Mouse (Mus musculus): ENCODE measurements around the gene Chrna9. TPM values are rescaled to one million over a fixed set of nuclear protein-coding genes. Genes with fewer than 3 reads are reported as not detected.

The Chrna9 gene
- total RNA-seq (2021): not detected

- intact Hi-C loops (cut with DNase I): loop anchor here (5.0 kb wide), 1 partner anchor 167 kb away; no protein-coding TSS in a partner anchor
- no peak for DNase-seq (ENCODE audit: extremely low spot score in 1 of 2, low spot score in 2 of 2)
Measured at GRCm38 (mm10) chr5:65934783-65935182, at the start of gene Chrna9. TSS of gene Chrna9 (plus strand) at chr5:65934921.

- intact Hi-C loops (cut with DNase I): no loop called here
- no peak for DNase-seq (ENCODE audit: extremely low spot score in 1 of 2, low spot score in 2 of 2)
Measured at GRCm38 (mm10) chr5:65885699-65886443, 48.9 kb upstream of the Chrna9 start.

GRCm38 (mm10) chr5:65888102-65888501, 46.6 kb upstream of the Chrna9 start:
- intact Hi-C loops (cut with DNase I): no loop called here
- DNase-seq (ENCODE audit: extremely low spot score in 1 of 2, low spot score in 2 of 2): no peak

- intact Hi-C loops (cut with DNase I): no loop called here
- DNase-seq (ENCODE audit: extremely low spot score in 1 of 2, low spot score in 2 of 2): no peak
Measured at GRCm38 (mm10) chr5:65888998-65889397, 45.7 kb upstream of the Chrna9 start.

- no peak for DNase-seq (ENCODE audit: extremely low spot score in 1 of 2, low spot score in 2 of 2)
- intact Hi-C loops (cut with DNase I): no loop called here
Measured at GRCm38 (mm10) chr5:65891251-65891826, 43.4 kb upstream of the Chrna9 start.

- intact Hi-C loops (cut with DNase I): no loop called here
- no peak for DNase-seq (ENCODE audit: extremely low spot score in 1 of 2, low spot score in 2 of 2)
Measured at GRCm38 (mm10) chr5:65895121-65895692, 39.5 kb upstream of the Chrna9 start.

GRCm38 (mm10) chr5:65895764-65896163, 39.0 kb upstream of the Chrna9 start:
- intact Hi-C loops (cut with DNase I): no loop called here

GRCm38 (mm10) chr5:65897731-65898130, 37.0 kb upstream of the Chrna9 start:
- no peak for DNase-seq (ENCODE audit: extremely low spot score in 1 of 2, low spot score in 2 of 2)

More at GRCm38 (mm10) chr5:65895764-65896163, 39.0 kb upstream of the Chrna9 start:
- no peak for DNase-seq (ENCODE audit: extremely low spot score in 1 of 2, low spot score in 2 of 2)

GRCm38 (mm10) chr5:65898683-65899082, 36.0 kb upstream of the Chrna9 start:
- intact Hi-C loops (cut with DNase I): no loop called here
- no peak for DNase-seq (ENCODE audit: extremely low spot score in 1 of 2, low spot score in 2 of 2)

More at GRCm38 (mm10) chr5:65897731-65898130, 37.0 kb upstream of the Chrna9 start:
- intact Hi-C loops (cut with DNase I): no loop called here

- intact Hi-C loops (cut with DNase I): no loop called here
- no peak for DNase-seq (ENCODE audit: extremely low spot score in 1 of 2, low spot score in 2 of 2)
Measured at GRCm38 (mm10) chr5:65900113-65900512, 34.6 kb upstream of the Chrna9 start.

- peak in 1 of 2 experiments; percentile 36 for DNase-seq (ENCODE audit: extremely low spot score in 1 of 2, low spot score in 2 of 2)
- intact Hi-C loops (cut with DNase I): no loop called here
Measured at GRCm38 (mm10) chr5:65900862-65901265, 33.9 kb upstream of the Chrna9 start.

GRCm38 (mm10) chr5:65901868-65902418, 32.8 kb upstream of the Chrna9 start:
- intact Hi-C loops (cut with DNase I): no loop called here
- DNase-seq (ENCODE audit: extremely low spot score in 1 of 2, low spot score in 2 of 2): no peak

GRCm38 (mm10) chr5:65902811-65903210, 31.9 kb upstream of the Chrna9 start:
- DNase-seq (ENCODE audit: extremely low spot score in 1 of 2, low spot score in 2 of 2): no peak
- intact Hi-C loops (cut with DNase I): no loop called here

GRCm38 (mm10) chr5:65904476-65904875, 30.2 kb upstream of the Chrna9 start:
- intact Hi-C loops (cut with DNase I): no loop called here
- no peak for DNase-seq (ENCODE audit: extremely low spot score in 1 of 2, low spot score in 2 of 2)

GRCm38 (mm10) chr5:65908751-65909150, 26.0 kb upstream of the Chrna9 start:
- DNase-seq (ENCODE audit: extremely low spot score in 1 of 2, low spot score in 2 of 2): no peak
- intact Hi-C loops (cut with DNase I): no loop called here

- no peak for DNase-seq (ENCODE audit: extremely low spot score in 1 of 2, low spot score in 2 of 2)
- intact Hi-C loops (cut with DNase I): no loop called here
Measured at GRCm38 (mm10) chr5:65909321-65909720, 25.4 kb upstream of the Chrna9 start.

- no peak for DNase-seq (ENCODE audit: extremely low spot score in 1 of 2, low spot score in 2 of 2)
- intact Hi-C loops (cut with DNase I): no loop called here
Measured at GRCm38 (mm10) chr5:65910398-65910797, 24.3 kb upstream of the Chrna9 start.

GRCm38 (mm10) chr5:65911676-65912075, 23.0 kb upstream of the Chrna9 start:
- intact Hi-C loops (cut with DNase I): no loop called here
- DNase-seq (ENCODE audit: extremely low spot score in 1 of 2, low spot score in 2 of 2): no peak

GRCm38 (mm10) chr5:65912201-65912600, 22.5 kb upstream of the Chrna9 start:
- intact Hi-C loops (cut with DNase I): no loop called here

GRCm38 (mm10) chr5:65913126-65913525, 21.6 kb upstream of the Chrna9 start:
- DNase-seq (ENCODE audit: extremely low spot score in 1 of 2, low spot score in 2 of 2): no peak
- intact Hi-C loops (cut with DNase I): no loop called here

More at GRCm38 (mm10) chr5:65912201-65912600, 22.5 kb upstream of the Chrna9 start:
- DNase-seq (ENCODE audit: extremely low spot score in 1 of 2, low spot score in 2 of 2): no peak

Measured in left cerebral cortex, postnatal 10 days (tissue).